Mouse (Mus musculus): ENCODE results near the gene Cntnap5c. TPM values are rescaled to one million over a fixed set of nuclear protein-coding genes. Genes with fewer than 3 reads are reported as not detected.

Cntnap5c gene
- not detected in 2 replicates for polyA plus RNA-seq (2015; fragmentation: Nextera tagmentation; extraction: Ambion mirVana)

DNA sequence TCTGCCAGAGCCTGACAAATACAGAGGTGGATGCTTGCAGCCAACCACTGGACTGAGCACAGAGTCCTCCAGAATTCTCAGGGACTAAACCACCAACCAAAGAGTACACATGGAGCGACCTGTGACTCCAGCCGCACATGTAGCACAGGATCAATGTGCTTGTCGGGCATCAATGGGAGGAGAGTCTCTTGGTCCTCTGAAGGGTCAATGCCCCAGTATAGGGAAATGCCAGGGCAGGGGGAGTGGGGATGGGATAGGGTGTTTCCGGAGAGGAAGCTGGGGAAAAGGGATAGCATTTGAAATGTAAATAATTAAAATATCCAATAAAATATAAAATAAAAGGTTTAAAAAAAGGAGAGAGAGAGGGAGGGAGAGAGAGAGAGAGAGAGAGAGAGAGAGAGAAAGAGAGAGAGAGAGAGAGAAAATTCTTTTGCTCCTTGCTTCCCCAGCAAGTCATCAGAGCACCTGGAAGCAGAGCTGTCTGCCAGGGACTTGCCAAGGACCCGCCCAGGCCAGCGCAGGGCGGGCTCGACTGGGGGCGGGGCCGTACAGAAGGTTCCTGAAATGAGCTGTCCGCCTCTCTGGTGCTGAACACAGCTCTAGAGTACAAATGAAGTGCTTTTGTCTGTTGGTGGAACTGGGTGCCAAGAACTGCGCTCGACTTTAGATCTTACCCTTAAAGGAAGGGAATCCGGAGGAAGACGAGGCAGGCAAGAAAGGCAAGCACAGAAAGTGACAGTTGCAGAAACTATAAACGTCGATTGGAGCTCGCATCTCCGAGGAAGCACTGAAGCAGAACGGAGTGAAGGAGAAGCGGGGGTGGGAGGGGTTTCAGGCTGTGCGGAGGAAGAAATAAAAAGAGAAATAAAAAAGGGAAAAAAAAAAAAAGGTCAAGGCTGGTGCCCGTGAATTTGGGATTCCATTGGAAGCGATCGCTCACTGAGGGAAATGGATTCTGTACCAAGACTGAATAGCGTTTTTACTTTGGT is at the start of gene Cntnap5c:
Gene Cntnap5c, plus strand, starts transcription at position 949 of the 989 bp plus-strand sequence.
- Histone ChIP-seq H3K4me1 (ENCODE audit: control insufficient read depth, low read depth, low read length) (no peaks in the 10 kb centered on the region), H3K9me3 (replicated peaks; ENCODE audit: control insufficient read depth, low read length) (no peaks in the 10 kb centered on the region), H3K4me2 (ENCODE audit: low read depth, low read length) (no peak within 1 kb of the TSS), H3K9ac (ENCODE audit: low read depth, low read length) (no peak within 1 kb of the TSS), H3K27me3 (ENCODE audit: control insufficient read depth, insufficient read depth, low read depth, low read length) (no peaks in the 10 kb centered on the region), H3K27ac (ENCODE audit: low read length) (no peak within 1 kb of the TSS), H3K36me3 (ENCODE audit: control insufficient read depth, insufficient read depth) (no peaks in the 10 kb centered on the region), H3K4me3 (ENCODE audit: low read depth, low read length) (no peak within 1 kb of the TSS)
- no peak for ATAC-seq (ENCODE audit: low read depth)
- WGBS (ENCODE audit: insufficient replicate concordance), result 17% methylated on average over 26 of the region's 26 CpGs

DNA sequence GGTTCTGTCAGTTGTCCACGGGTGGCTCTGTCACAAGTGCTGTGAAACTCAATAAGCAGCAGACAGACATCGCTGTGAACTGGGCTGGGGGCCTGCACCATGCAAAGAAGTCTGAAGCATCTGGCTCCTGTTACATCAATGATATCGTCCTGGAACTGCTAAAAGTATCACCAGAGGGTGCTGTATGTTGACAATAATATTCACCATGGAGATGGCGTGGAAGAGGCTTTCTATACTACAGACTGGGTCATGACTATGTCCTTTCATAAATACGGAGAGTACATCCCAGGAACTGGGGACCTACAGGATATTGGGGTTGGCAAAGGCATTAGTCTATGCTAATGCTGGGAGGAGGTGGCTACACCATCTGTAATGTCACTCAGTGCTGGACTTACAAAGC is 27.3 kb upstream of the Cntnap5c start, which contains the start of gene Gm21834:
Gene Gm21834, minus strand, starts transcription at position 101 of the 400 bp plus-strand sequence.
- no peak within 1 kb of the TSS for H3K4me2 ChIP-seq (ENCODE audit: low read depth, low read length)
- no peaks in the 10 kb centered on the region for H3K4me1 ChIP-seq (ENCODE audit: control insufficient read depth, low read depth, low read length)
- no peaks in the 10 kb centered on the region for H3K27me3 ChIP-seq (ENCODE audit: control insufficient read depth, insufficient read depth, low read depth, low read length)
- no peaks in the 10 kb centered on the region for H3K9me3 ChIP-seq (replicated peaks; ENCODE audit: control insufficient read depth, low read length)
- WGBS (ENCODE audit: insufficient replicate concordance), result 61% methylated on average over 5 of the region's 5 CpGs
- no peak within 1 kb of the TSS for H3K27ac ChIP-seq (ENCODE audit: low read length)
- no peak within 1 kb of the TSS for H3K4me3 ChIP-seq (ENCODE audit: low read depth, low read length)
- ATAC-seq (ENCODE audit: low read depth), result no peak
- no peaks in the 10 kb centered on the region for H3K36me3 ChIP-seq (ENCODE audit: control insufficient read depth, insufficient read depth)
- H3K9ac ChIP-seq (ENCODE audit: low read depth, low read length), result no peak within 1 kb of the TSS

DNA sequence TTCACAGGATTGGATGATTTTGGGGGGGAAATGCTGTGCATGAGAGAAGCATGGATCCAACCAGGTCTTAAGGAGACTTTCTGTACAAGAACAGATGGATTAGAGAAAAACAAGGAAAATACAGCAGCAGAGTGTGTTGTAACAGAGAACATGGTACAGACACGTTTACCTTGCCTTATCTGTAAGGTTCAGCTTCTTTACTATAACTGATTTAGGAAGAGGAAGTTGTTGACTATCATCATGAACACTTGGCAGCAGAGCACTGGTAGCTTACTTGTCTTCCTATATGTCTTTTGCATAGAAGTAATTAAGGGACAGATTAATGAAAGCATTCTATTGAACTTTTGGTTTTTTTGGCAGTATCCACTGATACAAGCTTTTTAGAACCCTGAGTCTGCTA is 11.3 kb upstream of the Cntnap5c start:
- ATAC-seq (ENCODE audit: low read depth), result no peak
- Histone ChIP-seq H3K9me3 (replicated peaks; ENCODE audit: control insufficient read depth, low read length) (no peaks in the 10 kb centered on the region), H3K4me3 (ENCODE audit: low read depth, low read length) (no peak overlapping the region), H3K27ac (ENCODE audit: low read length) (no peak overlapping the region), H3K4me1 (ENCODE audit: control insufficient read depth, low read depth, low read length) (no peaks in the 10 kb centered on the region), H3K36me3 (ENCODE audit: control insufficient read depth, insufficient read depth) (no peaks in the 10 kb centered on the region), H3K9ac (ENCODE audit: low read depth, low read length) (no peak overlapping the region), H3K27me3 (ENCODE audit: control insufficient read depth, insufficient read depth, low read depth, low read length) (no peaks in the 10 kb centered on the region), H3K4me2 (ENCODE audit: low read depth, low read length) (no peak overlapping the region)
- 16% methylated on average over 1 of the region's 1 CpGs for WGBS (ENCODE audit: insufficient replicate concordance)

DNA sequence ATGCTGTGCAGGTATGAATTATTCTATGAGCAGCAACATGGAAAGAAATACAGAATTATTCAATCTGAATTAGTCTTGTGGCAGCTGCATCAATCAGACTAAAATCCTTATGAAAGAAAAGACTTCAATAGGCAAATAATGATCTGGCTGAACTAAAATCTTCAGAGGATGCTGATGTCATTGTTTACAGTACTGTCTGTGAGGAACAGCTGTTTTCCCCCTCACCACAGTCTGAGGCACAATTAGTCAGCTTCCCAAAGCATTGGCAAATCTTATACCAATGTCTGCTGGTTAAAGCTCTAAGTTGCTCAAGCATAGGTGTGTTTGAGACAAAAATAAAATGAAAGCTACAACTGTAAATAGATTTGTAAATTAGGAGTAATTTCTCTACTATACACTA is 2.1 kb upstream of the Cntnap5c start:
- Histone ChIP-seq H3K4me1 (ENCODE audit: control insufficient read depth, low read depth, low read length) (no peaks in the 10 kb centered on the region), H3K27me3 (ENCODE audit: control insufficient read depth, insufficient read depth, low read depth, low read length) (no peaks in the 10 kb centered on the region), H3K36me3 (ENCODE audit: control insufficient read depth, insufficient read depth) (no peaks in the 10 kb centered on the region), H3K9me3 (replicated peaks; ENCODE audit: control insufficient read depth, low read length) (no peaks in the 10 kb centered on the region), H3K27ac (ENCODE audit: low read length) (no peak overlapping the region), H3K4me3 (ENCODE audit: low read depth, low read length) (no peak overlapping the region), H3K4me2 (ENCODE audit: low read depth, low read length) (no peak overlapping the region), H3K9ac (ENCODE audit: low read depth, low read length) (no peak overlapping the region)
- no peak for ATAC-seq (ENCODE audit: low read depth)

DNA sequence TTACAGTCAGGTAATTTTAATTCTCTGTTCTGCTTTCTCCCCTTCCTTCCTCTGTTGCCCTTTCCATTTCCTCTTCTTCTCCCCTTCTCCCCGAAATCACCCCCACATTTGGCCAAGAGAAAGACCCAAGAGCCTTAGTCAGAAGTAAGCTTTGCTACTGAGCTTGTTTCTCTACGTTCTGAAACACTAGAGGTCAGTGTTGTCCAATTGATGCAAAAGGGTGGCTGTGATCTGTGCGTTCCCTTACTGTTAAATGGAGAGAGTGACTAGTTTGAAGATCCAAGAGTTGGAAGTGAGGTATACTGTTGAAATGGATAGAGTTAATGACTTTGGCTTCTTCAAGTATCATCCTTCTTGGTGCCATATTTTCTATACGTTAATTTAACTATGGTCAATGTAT is 1.5 kb downstream of the Cntnap5c start:
- Histone ChIP-seq H3K4me2 (ENCODE audit: low read depth, low read length) (no peak overlapping the region), H3K4me3 (ENCODE audit: low read depth, low read length) (no peak overlapping the region), H3K27me3 (ENCODE audit: control insufficient read depth, insufficient read depth, low read depth, low read length) (no peaks in the 10 kb centered on the region), H3K9me3 (replicated peaks; ENCODE audit: control insufficient read depth, low read length) (no peaks in the 10 kb centered on the region), H3K36me3 (ENCODE audit: control insufficient read depth, insufficient read depth) (no peaks in the 10 kb centered on the region), H3K9ac (ENCODE audit: low read depth, low read length) (no peak overlapping the region), H3K27ac (ENCODE audit: low read length) (no peak overlapping the region), H3K4me1 (ENCODE audit: control insufficient read depth, low read depth, low read length) (no peaks in the 10 kb centered on the region)
- no peak for ATAC-seq (ENCODE audit: low read depth)
- 10% methylated on average over 4 of the region's 4 CpGs for WGBS (ENCODE audit: insufficient replicate concordance)

DNA sequence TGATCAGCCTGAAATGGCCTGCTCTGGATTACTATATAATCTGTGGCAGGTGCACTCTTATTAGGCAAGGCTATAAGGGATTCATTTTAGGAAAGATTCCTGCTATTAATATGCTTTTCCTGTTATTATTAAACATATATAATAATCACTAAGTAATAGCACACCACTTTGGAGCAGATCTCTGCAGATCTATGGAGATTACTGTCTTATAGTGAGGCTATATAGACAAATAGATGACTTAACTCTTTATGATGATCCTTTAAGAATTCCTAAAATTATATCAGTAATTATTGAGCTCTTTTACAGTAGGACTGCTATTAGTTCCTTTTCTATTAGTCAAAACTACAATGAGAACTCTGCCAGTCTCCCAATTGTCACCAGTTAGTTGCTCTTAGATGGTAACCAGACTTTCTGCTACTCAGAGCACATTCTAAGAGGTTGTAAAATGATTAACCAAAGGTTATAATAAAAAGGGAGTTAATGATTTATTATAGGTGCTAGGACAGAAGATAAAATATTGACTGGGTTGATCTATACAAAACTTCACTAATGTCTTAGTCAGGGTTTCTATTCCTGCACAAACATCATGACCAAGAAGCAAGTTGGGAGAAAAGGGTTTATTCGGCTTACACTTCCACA is 18.9 kb downstream of the Cntnap5c start:
- Histone ChIP-seq H3K9me3 (replicated peaks; ENCODE audit: control insufficient read depth, low read length) (no peaks in the 10 kb centered on the region), H3K36me3 (ENCODE audit: control insufficient read depth, insufficient read depth) (no peaks in the 10 kb centered on the region), H3K27ac (ENCODE audit: low read length) (no peak overlapping the region), H3K9ac (ENCODE audit: low read depth, low read length) (no peak overlapping the region), H3K27me3 (ENCODE audit: control insufficient read depth, insufficient read depth, low read depth, low read length) (no peaks in the 10 kb centered on the region), H3K4me1 (ENCODE audit: control insufficient read depth, low read depth, low read length) (no peaks in the 10 kb centered on the region), H3K4me3 (ENCODE audit: low read depth, low read length) (no peak overlapping the region), H3K4me2 (ENCODE audit: low read depth, low read length) (no peak overlapping the region)
- WGBS (ENCODE audit: insufficient replicate concordance), result 61% methylated on average over 1 of the region's 1 CpGs
- no peak for ATAC-seq (ENCODE audit: low read depth)

DNA sequence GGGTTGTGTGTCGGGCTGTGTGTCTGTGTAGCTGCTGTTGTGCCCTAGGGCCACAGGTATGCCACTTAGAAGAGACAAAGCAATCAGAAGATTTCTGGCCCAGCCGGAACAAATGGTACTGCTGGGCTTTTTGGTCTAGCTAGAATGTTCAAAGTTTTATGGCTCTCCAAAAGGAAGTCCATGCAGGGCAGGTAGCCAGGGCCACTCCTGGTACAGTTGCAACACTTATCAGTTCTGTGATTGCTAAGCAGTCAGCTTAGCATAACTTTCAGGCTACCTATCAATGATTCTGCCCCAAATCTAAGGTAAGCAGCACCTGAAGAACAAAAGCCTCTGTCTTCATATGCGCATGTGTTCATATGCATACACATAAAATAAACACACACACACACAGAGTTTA is 26.0 kb downstream of the Cntnap5c start:
- no peak for ATAC-seq (ENCODE audit: low read depth)
- H3K4me2 ChIP-seq (ENCODE audit: low read depth, low read length), result no peak overlapping the region
- no peaks in the 10 kb centered on the region for H3K36me3 ChIP-seq (ENCODE audit: control insufficient read depth, insufficient read depth)
- no peak overlapping the region for H3K27ac ChIP-seq (ENCODE audit: low read length)
- 67% methylated on average over 3 of the region's 3 CpGs for WGBS (ENCODE audit: insufficient replicate concordance)
- H3K4me1 ChIP-seq (ENCODE audit: control insufficient read depth, low read depth, low read length), result no peaks in the 10 kb centered on the region
- H3K9me3 ChIP-seq (replicated peaks; ENCODE audit: control insufficient read depth, low read length), result no peaks in the 10 kb centered on the region; the same call in 1 of the 2 replicates
- H3K4me3 ChIP-seq (ENCODE audit: low read depth, low read length), result no peak overlapping the region
- H3K9ac ChIP-seq (ENCODE audit: low read depth, low read length), result no peak overlapping the region
- H3K27me3 ChIP-seq (ENCODE audit: control insufficient read depth, insufficient read depth, low read depth, low read length), result no peaks in the 10 kb centered on the region

DNA sequence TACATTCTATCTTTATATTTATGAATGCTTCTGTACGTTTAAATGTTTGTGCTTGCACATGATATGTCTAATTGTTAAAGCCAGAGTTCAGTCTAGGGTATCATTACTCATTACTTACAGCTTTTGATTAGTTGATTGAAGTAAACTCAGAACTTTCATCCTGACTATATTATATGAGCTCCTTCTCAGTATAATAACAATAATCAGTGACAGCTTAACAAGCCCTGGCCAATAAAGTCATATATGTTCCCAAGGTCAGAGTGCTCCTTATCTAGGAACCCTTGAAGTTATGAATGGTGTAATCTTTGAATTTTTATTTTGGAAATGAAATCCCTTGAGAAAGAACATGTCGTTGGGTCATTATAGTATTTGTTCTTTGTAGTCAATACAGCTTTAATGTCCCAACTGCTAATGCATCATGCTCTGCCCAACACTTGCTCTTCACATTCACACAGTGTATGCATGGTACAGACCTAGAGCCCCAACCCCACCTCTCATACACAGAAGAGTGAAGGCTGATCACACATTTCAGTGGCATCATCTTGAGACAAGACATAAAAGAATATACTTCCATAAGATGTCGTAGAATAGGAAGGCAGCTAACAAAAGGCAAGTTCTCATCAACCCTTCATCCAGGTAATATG is 27.4 kb downstream of the Cntnap5c start:
- 55% methylated on average over 3 of the region's 3 CpGs for WGBS (ENCODE audit: insufficient replicate concordance)
- H3K9ac ChIP-seq (ENCODE audit: low read depth, low read length), result no peak overlapping the region
- H3K27me3 ChIP-seq (ENCODE audit: control insufficient read depth, insufficient read depth, low read depth, low read length), result no peaks in the 10 kb centered on the region
- no peak overlapping the region for H3K4me3 ChIP-seq (ENCODE audit: low read depth, low read length)
- no peak for ATAC-seq (ENCODE audit: low read depth)
- H3K36me3 ChIP-seq (ENCODE audit: control insufficient read depth, insufficient read depth), result no peaks in the 10 kb centered on the region
- H3K4me1 ChIP-seq (ENCODE audit: control insufficient read depth, low read depth, low read length), result no peaks in the 10 kb centered on the region
- H3K4me2 ChIP-seq (ENCODE audit: low read depth, low read length), result no peak overlapping the region
- H3K27ac ChIP-seq (ENCODE audit: low read length), result no peak overlapping the region
- H3K9me3 ChIP-seq (replicated peaks; ENCODE audit: control insufficient read depth, low read length), result no peaks in the 10 kb centered on the region; the same call in 1 of the 2 replicates
